Mouse (Mus musculus) granulocyte monocyte progenitor cell, adult 5-6 weeks (primary cell): ENCODE results near the gene Tsr1. TPM values are rescaled to one million over a fixed set of nuclear protein-coding genes. Genes with fewer than 3 reads are reported as not detected.
A peak's percentile ranks its signal among the peaks of the same experiment; 100 is the strongest.

Experiments
- ATAC-seq: replicated peaks from 2 replicates; pipeline ENCODE4 v1.8.0; 2016; ENCODE audit warnings: mild to moderate bottlenecking, moderate TSS enrichment, inconsistent platforms; ENCODE audit not compliant: poor library complexity, severe bottlenecking
- total RNA-seq, 2 experiments: library from RNA; stranded (forward) in 1 of 2; stranded (reverse) in 1 of 2; fragments of 200-712, 200-1000 nt in 1 of 2; fragments of >200 nt in 1 of 2; fragmentation: Nextera tagmentation in 1 of 2; gene quantifications; 2 replicates each; pipeline ENCODE4 v1.2.3; 2014 to 2017

Tsr1 gene
- total RNA-seq (2014; fragmentation: Nextera tagmentation) (52.4 and 58.6 TPM in 2 replicates), total RNA-seq (2017) (87.9 and 96.7 TPM in 2 replicates)

DNA sequence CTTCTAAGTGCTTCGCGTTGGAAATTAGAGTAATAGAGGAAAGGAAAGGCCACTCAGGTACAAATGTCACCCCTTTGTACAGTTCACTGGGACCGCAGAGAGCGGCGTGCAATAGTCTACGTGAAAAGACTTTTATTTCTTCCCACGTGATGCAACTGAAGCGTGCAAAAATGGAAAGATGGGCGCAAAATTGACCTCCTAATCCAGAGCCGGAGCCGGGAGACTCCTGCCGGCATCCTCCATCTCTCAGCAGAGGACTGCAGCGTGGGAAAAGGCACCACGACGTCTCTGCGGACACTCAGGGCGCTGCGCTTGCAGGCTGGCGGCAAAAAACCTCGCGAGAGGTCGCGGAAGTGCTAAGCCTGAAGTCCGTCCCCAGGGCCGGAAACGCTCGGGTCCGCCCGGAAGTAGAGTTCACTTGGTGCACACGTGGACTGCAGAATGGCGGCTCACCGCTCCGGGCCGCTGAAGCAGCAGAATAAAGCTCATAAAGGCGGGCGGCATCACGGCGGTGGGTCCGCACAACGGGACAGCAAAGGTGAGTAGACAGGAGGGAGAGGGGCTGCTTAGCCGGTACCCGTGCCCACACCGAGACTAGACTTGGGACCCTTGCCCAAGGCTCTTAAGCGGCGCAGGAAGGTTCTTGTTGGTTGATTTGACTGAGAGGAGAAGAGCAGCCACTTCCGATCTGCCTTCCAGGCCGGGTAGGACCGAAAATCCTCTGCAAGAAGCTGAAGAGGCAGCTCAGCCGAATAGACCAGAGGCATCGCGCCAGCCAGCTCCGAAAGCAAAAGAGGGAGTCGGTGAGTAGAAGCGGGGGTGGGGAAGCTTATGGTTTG lies at the start of gene Tsr1:
Gene Tsr1 (plus strand): TSS at position 394 of the 839 bp plus-strand sequence.
- peak; percentile 82 for ATAC-seq

DNA sequence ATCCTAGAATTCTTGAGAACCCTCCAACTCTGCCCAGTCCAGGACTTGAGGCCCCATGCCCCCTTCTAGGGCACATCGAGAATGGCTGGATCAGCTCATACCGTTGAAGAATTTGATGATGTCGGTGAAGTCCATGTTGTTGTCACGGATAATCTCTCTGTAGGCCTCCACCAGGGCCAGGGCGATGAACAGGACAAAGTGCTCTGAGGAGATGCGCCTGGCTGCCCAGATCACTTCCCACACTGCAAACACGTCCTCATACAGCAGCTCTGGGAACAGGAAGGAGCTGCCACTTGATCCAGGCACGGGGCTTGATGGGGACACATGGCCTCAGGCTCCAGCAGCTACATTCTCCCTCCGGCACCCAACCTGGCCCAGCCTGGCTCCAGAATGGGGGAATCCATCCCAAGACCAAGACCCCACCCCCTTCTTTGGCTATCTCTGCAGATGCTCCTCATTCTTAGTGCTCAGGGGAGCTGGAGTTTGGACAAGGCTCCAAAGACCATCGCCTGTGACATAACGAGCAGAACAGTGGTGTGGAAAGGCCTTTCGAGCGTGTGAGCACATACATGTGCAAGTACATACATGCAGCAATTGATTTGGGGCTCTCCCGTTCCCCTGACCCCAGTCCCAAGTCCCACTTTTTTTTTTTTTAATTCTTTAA lies 46.7 kb upstream of the Tsr1 start:
- no peak for ATAC-seq

DNA sequence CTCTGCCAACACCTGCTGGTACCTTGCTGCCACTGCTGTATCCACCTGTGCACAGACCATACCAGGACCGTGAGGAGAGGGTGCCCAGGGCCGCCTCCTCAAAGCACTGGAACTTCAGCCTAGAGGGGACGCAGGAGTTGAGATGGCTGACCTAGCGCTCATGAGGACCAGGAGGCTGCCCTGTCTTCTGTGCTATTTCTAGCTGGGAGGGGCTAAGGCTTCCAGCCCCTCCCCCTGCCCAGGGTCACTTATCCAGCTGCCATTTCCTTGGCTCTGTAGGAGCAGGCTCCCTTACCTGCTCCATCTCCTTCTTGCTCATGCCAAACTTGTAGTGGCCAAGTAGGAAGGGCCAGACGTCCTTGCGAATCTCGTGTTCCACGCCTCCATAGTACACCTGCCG lies 40.1 kb upstream of the Tsr1 start:
- no peak for ATAC-seq

DNA sequence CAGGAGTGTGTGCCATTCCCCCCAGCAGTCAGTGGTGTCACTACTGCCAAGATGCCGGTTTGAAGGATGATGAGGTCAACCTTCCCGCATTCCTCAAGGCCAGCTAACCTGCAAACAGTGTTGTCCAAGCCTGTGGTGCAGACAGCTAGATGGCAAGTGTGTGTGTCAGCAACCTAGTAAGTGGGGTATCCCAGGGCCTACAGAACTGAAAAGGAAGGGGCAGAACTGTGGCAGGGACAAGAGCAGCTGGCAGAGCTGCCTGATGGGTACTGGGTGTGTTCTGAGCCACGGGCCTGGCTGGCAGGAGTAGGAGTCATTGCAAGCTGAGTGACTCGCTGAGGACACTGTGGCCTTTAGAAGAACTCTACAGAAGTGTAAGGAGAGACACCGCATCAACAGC lies 35.7 kb upstream of the Tsr1 start:
- no peak for ATAC-seq

DNA sequence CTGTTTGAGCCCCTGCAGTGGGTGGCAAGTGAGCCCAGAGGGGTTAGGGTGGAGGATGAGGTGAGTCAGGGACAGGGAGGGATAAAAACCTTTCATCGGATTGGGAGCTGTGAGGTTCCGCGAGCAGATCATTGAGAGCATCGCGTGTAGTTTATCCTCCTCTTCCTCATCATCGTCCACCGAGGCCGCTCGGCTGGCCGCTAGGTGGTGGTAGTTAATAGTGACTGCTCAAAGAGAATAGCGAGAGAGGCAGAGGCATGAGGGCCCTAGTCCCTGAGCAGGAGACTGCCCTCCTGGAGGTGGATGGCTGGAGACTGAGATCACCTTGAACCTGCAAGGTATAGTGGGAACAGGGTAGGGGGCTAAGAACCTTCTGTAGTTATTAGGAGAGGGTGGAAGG lies 34.4 kb upstream of the Tsr1 start:
- no peak for ATAC-seq

DNA sequence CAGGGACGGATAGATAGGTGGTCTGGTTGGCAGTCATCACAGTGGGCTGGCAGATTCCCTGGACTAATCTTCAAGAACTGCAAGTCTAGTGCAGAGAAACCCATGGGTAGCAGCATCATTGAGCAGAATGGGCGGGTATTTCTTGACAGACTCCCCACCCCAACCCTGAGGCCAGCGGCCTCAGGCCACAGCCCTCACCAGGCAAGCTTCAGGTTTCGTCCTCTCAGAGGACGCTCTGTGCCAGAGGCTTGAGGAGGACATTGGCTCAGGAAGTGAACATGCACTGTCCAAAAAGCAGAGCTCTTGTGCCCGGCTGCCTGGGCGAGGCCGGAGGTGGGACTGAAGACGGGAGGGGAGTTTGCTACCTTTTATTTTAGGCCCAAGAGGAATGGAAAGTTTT lies 33.5 kb upstream of the Tsr1 start:
- ATAC-seq: no peak

DNA sequence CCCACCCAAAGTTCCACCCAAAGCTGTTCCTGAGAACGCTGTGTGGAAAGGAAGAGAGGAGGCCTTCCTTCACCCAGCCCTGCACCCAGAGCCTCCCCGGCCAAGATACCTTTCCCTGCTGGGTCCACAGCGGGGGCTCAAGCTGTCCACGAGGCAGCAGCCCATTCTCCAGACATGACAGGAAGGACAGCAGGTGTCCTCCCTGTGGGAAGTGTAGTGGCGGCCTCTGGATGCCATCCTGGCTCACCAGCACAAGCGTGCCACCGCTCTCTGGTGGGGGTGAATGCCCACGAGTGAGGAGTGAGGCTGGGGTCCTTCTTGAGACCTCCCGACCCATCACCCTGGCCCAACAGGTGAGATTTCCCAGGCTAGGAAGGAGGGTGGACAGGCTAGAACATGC lies 32.6 kb upstream of the Tsr1 start:
- ATAC-seq: no peak

DNA sequence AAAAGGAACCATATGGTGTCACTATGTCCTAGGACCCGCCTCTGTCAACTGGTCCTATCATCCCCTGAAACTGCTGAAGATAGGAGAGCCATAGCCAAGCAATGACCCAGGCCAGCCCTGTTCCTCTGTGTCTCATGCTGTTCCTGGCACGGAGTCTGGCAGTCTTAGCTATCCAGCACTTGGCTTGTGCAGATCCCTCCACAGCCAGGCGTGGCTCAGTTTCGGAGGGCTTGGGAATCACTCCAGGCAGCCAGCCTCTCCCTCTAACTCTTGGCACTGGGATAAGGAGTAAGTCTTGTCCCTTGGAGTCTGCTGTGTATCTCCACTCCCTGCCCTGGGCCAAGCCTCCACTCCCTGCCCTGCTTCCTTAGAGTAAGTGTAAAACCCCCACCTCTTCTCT lies 31.2 kb upstream of the Tsr1 start:
- no peak for ATAC-seq

DNA sequence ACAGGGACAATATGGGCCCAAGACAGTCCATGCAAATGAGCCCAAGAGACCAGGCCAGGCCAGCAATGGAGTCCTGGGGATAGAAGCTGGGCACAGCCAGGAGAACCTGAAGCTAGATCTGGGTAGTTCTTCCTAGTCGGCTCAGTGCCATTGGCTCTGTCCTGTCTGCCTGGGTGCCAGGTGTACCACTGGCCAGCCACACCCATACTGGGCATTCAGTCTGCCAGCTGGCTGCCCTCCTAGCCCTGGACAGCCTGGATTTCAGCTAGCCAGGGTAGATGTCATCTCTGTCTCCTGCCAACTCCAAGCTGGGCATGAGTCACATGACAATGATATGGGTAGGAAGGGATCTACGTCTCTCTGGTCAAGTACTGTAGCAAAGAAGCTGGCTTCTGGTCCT lies 30.7 kb upstream of the Tsr1 start:
- ATAC-seq: no peak

DNA sequence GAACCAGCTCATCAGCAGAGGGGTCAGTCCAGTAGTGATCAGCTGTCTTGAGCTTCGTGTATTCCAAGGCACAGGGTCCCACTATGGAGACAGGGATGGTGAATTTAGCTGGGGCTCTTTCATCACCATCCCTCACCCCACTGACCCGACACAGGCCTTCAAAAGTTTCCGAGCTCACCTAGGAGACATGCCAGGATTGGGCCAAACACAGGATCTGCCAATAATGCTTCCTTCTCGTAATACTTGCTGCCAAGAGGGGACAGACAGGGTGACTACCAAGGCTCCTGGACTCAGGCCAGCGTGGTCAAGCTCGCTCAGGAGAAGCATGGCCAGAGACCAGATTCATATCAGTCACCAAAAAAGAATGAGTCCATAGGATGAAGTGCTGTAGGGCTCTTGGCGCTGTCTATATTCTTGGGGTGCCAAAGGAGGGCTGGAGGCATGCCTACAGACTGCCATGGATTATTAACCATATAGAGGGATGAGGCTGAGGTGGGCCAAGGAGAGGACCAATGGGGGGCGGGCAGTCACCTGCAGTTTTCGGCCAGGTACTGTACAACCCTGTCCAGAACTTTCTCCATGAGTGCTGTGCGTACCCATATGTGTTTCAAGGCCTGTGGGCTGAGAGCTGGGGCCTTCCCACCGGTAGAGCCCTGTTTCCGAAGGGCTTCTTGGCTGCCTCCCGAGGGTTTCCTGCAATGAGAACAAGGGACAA lies 29.7 kb upstream of the Tsr1 start:
- ATAC-seq: no peak

DNA sequence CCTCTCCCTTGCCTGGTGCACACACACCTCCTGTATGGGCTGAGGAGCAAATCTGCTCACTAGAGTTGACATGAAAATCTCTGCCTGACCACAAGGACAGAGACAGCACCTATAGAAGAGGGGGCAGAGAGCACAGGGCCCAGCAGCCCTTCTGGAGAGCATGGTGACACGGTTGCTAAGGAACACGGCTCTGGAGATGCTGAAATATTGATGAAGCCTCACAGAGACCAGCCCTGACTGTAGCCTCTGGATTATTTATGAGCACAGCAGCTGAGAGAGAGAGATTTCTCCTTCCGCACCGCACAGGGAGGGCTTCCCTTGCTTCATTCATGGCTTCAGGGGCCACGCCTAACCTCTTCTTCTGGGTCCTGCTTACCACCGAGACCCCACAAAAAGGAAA lies 28.3 kb upstream of the Tsr1 start:
- no peak for ATAC-seq

DNA sequence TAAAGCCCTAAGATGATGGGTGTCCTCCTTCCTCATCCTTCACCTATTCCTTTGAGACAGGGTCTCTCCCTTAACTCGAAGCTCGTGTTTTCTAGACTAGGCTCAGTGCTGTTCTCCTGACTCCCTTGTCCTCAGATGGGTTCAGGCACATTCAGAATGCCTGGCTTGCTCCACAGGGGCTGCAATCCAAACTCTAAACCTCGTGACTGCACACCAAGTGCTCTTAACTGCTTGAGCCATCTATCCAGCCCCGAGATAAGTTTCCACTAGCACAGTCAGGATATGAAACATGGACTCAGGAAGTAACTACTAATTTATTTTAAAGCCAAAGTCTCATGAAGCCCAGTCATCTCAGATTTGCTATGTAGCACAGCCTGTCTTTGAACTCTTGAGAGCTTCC lies 27.3 kb upstream of the Tsr1 start:
- ATAC-seq: no peak

DNA sequence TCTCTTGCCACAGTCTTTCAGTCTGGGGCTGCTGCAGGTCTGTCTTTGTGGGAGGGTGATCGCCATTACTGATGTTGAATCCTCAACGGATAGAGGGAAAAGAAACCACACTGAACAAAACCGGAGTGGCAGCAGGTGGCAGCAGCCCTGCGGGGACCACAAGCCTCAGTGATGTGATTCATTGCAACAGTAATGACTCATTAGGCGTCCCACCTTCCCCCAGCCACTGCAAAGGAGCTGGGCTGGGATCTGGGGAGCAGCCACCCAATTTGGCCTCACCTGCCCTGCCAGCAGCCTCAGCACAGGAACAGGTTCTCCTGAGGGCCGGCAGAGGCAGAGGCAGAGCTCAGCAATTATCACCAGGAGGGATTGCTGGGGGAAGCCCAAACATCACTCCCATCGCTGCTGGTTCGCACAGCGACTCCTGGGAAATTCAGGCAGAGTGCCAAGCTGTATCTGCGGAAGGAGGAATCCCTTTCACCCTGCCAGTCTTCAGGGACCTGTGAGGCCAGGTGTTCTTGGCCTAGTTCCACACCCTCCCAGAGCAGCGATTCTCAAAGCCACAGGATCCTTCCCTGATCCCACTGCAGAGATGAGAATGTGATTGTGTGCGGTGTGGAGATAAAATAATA lies 26.8 kb upstream of the Tsr1 start:
- ATAC-seq: no peak; the same call in 1 of the 2 replicates

DNA sequence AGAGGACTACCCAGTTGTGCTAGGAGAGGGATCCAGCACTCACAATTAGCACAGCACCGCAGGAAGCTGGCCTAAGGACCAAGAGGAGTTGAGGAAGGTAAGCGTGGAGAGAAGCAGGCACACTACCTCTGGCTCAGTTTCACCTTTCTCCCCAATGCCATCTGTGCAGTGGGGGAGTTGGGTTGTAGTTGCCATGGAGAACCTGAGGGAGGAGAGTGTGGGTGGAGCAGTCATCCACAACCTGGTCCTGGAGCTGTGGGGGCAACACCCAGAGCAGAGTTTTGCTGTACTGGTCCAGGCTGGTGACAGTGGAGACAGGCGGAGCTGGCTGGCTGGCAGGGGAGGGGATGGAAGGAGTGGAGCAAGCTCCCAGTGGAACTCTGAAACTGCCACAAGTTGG lies 23.2 kb upstream of the Tsr1 start:
- no peak for ATAC-seq

DNA sequence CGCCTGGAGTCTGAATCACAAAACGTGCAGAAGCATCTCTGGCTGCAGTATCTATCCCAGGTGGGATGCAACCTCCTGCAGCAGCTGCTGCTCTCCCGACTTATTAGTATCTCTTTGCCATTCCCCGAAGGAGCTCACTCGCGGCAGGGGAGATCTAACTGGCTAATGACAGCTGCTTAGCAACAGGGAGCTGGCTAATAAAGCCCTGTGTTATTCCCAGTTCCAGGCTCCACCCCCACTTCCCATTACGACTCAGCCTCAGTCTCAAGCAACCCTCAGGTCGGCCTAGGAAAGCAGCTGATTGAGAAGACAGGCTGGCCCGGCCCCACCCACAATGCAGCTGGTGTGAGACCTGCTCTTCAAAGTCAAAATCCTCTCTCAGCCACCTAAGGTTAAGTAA lies 21.1 kb upstream of the Tsr1 start:
- no peak for ATAC-seq

DNA sequence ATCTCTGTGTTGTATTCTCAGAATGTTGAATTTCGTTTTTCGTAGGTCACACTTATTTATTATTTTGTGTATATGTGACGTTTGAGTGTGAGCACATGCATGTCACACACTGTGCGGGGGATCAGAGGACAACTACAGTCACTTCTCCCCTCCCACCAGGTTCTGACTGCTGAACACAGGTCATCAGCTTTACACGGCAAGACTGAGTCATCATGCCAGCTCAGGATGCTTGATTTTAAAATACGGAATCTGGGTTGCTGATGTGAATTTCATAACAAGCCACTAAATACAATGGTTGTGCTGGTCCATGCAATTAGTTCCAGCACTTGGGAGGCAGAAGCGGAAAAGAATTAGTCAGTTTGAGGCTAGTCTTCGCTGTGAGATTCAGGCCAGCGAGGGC lies 16.9 kb upstream of the Tsr1 start:
- no peak for ATAC-seq

DNA sequence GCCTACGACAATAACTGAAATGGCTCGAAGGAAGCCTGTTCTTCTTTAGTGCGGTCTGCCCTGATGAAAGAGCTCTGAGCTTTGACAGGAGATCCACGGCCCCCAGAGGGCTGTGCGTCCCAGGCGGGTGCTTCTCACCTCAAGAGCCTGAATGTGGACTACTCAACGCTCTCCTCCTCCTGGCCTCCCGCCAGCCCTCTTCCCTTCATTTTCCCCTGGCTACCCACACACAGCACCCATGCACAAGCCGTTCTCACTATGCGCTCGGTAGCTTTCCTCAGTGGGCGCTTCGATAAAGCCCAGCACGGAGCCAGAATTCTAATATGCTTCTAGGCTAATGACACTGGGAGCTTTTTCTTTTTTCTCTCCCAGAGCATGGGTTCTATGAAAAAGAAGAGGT lies 15.9 kb upstream of the Tsr1 start:
- ATAC-seq: no peak

DNA sequence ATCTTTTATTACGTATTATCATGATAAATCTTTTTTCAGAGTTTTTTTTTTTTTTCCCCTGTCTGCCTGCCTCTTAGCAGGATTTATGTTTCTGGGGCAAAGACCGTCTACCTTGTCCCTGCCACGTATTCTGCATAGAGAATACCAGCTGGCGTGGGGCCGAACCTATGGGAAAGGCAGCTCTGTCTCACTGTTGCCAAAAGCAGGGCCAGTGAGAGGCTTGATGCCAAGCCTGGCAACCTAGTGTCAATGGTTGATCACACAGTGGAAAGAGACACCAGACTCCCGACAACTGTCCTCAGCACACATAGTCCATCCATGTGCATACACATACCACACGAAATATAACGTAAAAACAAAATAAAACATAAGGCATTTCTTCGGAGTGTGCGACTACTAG lies 14.8 kb upstream of the Tsr1 start:
- ATAC-seq: no peak

DNA sequence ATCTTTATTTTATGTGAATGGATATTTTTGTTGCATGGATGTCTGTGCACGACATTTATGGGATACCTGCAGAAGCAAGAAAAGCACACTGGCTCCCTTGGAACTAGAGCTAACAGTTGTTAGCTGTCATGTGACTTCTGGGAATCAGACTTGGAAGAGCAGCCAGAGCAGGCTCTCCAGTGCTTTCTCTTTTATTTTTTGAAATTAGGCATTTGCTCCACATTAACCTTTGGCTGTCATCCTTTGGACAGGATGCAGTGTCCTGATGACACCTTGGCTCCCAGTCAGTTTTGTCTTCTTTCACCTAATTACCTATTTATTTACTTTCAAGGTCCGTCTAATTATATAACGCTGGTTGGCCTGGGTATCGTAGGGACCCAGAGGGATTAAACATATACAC lies 3.3 kb upstream of the Tsr1 start:
- ATAC-seq: no peak

DNA sequence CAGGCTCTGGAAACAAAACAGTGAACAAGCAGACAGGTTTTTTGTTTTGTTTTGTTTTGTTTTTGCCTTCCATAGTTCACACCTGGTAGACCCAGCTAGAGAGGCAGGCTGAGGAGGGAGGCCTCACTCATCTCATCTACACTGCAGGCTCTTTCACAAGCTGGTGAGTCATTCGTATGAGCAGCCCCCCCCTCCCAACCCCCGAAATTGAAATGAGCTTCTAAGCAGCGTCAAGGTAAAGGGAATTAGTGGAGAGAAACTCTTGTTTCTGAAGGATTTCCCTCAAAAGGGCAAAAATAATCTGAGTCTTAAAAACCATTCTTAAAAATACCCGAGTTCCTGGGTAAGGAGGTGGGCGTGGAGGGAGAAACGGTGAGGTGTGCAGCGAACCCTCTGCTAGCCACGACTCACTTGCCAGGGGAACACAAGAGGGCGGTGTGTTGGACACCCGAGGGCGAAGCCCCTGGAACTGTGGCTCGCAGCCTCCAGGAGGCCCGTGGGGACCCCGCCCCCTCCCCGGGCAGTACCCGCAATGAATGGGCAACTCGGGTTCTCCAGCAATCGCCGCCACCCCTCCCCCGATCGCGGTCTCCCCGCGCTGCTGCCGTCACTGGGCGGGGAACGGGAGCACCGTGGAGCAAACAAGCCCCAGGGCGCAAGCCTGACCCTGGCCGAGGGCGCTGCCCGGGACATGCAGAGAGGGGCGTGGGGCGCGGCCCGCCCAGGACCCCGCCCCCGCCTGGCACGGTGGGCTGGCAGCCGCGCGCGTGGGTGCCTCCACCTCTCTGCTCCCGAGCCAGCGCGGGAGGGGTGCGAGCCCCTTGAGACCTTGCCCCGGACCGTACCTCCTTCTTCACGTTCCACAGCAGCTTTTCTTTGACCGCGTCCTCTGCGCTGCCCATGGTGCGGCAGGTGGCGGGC lies 1.6 kb upstream of the Tsr1 start:
- peak; percentile 71 for ATAC-seq
